Mouse (Mus musculus) gastrocnemius, postnatal 36 days (tissue): ENCODE data around the gene Zfp941. TPM values are rescaled to one million over a fixed set of nuclear protein-coding genes. Genes with fewer than 3 reads are reported as not detected.
"Not testable (repeated sequence)": the region's sequence is repeated elsewhere in the genome, so short reads cannot be mapped to it uniquely, and the experiment has no call there.

Experiments used
- DNase-seq, 2 experiments: peaks; one replicate each; pipeline ENCODE4 v3.0.0; 2022
- intact Hi-C: fragments of 180-260 bp; cut with DNase I; formaldehyde crosslinking; loops from one replicate; pipeline ENCODE4 v1.15.1; 2025
- total RNA-seq, 2 experiments: library from RNA; stranded (reverse); gene quantifications; 2 replicates each; pipeline ENCODE4 v1.2.3; 2021

The Zfp941 gene
- total RNA-seq, 2 experiments from 2014 or later, result 0.07 TPM; not detected in 1

DNA sequence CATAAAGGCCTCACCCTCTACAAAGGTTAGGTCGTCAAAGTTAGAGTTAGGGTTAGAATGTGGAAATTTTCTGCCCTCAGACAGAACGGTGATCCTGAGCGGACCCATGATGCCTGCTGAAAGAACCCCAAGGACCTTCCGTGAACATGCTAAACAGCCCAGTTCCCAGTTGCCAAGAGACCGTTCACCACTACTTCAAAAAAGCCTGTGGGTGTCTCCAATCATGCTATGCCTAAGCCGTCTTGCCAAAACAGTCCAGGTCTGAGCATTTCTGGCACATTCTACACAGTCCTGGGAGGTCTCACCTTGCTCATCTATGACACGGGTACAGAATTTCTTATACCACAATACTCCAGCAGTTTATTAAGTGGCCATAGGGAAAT is 33.9 kb downstream of the Zfp941 start:
- DNase-seq, result no peak
- intact Hi-C loops, result no loop called here

DNA sequence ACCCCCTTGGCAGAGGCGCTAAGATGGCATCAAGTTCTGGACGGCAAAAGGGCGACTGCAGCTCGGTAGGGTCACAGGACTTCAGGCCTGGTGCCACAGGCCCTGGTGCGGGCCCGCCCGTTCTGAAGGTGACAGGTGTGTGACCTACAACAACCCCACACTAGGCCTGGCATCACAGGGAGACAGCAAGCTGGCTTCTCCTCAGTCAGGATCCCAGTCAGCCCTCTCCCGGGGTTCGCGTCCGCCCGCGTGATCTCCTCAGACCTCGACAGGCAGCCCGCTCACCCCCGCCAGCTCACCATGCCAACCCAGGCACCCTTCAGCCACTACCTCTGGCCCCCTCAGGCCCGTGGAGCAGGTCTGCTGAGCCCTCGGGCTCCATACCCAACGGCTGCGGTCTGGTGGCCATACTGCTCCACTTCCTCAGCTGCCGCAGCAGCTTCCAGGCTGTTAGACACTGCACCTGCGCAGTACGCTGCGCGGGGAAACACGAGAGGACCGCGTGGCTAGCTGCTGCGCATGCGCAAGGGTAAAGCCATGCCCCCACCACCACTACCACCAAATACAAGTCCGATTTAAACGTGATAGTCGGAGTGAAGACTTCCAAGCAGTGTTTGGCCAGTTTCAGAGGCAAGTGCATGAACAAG is 34.4 kb downstream of the Zfp941 start, which contains the start of gene Syce1:
Gene Syce1 (minus strand): TSS at position 447 of the 647 bp plus-strand sequence.
- no peak for DNase-seq
- intact Hi-C loops, result no loop called here

DNA sequence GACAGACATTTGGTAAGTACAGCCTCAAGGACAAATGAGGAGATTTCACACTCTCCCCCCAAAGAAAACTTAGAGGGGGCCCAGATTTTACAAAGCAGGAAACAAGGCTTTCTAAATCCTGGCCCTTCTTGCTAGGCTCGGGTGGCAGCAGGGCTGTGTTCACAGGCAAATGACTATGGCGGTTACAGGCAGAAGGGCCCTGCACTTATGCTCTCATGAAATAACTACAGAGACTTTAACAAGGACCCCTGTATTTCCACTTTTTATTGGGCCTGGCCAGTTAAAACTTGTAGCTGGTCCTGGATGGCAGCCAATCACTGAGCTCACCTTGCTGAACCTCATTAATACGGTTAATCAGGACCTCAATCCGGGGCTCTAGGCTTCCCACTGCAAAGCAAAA is 41.4 kb downstream of the Zfp941 start:
- intact Hi-C loops, result no loop called here

DNA sequence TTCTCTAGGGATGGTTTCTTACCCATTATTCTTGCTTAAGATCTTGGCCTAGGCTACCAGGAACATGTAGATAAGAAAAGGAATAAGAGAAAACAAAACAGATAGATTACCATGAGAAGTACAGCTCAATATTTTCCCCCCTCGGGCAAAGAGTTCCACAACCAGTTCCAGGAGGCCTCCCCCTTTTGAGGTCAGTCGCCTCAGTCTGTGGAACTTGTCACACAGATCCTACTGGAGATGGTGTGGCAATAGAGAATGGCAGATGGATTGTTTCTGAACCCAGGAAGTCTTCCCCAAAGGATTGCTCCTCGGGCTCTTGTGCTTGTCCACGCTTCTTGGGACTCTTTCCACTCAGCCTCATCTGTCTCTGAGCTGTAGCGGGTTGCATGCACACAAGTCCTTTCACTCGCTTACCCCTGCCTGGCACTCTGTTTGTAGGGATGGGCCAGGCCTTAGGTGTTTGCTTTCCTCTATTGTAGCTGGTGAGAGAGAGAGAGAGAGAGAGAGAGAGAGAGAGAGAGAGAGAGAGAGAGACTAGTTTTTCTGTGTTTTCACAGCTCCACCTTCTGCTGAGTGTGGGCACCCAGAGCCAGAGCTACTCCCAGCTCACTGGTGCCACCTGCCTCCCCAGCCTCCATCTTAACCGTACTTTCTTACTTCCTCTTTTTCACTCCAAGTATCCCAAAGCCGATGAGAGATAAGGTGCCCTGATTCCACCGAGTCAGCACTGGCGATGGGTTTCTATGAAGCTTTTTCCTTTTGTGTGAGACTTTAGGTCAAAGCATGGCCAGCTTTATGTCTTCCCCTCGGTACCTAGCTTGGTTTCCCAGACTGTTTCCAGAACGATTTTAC is 55.9 kb downstream of the Zfp941 start:
- intact Hi-C loops, result no loop called here

More for the DNA sequence above, 41.4 kb downstream of the Zfp941 start:
- DNase-seq, result no peak

DNA sequence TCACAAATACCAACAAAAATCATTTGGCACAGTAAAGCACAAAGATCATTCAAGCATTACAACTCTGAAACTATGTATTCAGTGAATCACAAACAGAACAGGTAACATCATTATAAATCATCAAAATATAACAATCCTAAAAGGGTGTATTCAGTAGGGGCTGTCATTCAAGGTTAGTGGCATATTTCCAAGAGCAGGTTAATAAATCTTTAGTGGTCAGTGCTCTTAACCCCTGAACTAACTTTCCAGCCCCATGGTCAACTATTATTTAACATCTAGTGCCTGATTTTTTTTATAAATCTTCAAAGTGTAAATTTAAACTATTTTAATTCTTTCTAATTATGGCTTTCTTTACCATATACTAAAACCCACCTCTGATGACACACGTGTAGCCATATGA is 56.6 kb downstream of the Zfp941 start:
- intact Hi-C loops, DNase-seq: not testable (repeated sequence)

More for the DNA sequence above, 55.9 kb downstream of the Zfp941 start:
- DNase-seq, result no peak

DNA sequence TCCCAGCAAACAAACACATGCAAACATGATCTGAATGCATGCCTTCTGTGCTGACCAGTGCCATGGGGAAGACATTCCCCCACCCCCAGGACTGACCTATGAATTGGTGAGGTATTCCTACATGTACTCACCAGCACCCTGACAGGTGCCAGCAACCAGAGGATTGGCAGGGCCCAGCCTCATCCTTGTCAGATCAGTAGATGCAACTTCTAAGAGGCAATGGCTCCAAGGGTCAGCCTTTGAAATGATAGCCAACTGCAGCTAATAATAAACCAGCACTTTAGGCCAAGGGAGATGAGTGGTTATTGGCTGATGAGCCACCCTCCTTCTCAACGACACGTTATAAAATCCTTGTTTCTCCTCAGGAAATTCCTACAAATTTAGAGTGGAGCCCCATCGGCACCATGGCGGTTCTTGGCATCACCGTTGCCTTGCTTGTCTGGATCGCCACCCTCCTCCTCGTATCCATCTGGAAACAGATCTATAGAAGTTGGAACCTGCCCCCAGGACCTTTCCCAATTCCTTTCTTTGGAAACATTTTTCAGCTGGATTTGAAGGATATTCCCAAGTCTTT is 58.4 kb downstream of the Zfp941 start, which contains the start of gene Cyp2e1:
Gene Cyp2e1 (plus strand): TSS at position 293 of the 574 bp plus-strand sequence.
- intact Hi-C loops, result no loop called here
- no peak for DNase-seq

DNA sequence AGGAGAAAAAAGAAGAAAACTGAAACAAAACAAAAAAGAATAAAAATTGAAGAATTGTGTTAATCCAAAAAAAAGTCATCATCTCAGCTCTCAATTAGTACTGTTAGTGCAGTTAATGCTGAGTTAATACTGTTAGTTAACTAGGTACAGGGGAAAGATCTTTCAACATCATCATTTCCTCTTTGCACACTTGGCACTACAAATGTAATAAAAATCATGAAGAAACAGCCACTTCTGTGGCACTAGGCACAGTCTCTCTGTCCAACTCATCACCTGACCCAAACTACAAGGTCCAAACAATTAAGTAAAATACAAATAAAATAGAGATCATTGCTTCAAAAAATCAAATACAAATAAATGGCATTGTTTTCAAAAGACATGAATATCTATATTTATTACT is 61.3 kb downstream of the Zfp941 start:
- intact Hi-C loops, result no loop called here
- no peak for DNase-seq

Other genes starting within 250 kb of the Zfp941 start
- gene Olfr46, start 220.9 kb downstream of the Zfp941 start, total RNA-seq, result not detected
- not detected for gene Olfr61, start 193.2 kb downstream of the Zfp941 start, total RNA-seq
- gene Olfr53, start 175.7 kb downstream of the Zfp941 start, total RNA-seq, result not detected
- gene Olfr539, start 162.2 kb downstream of the Zfp941 start, total RNA-seq, result not detected
- gene Olfr45, start 140.2 kb downstream of the Zfp941 start, total RNA-seq, result not detected
- not detected for gene Olfr541, start 124.9 kb downstream of the Zfp941 start, total RNA-seq
- gene Cyp2e1, start 58.4 kb downstream of the Zfp941 start, total RNA-seq, result 10 to 100 TPM; 10.2 to 16.8 TPM
- not detected for gene Syce1, start 34.3 kb downstream of the Zfp941 start, total RNA-seq
- not detected for gene Urah, start 12.8 kb upstream of the Zfp941 start, total RNA-seq
- gene Scgb1c1, start 23.4 kb upstream of the Zfp941 start, total RNA-seq, result not detected
- gene Odf3, start 25.6 kb upstream of the Zfp941 start, total RNA-seq, result not detected
- gene Gm45785, start 34.2 kb upstream of the Zfp941 start, total RNA-seq, result not detected
- gene Ric8a, start 34.8 kb upstream of the Zfp941 start, total RNA-seq, result 10 to 100 TPM; 12.6 to 14.9 TPM
- gene Bet1l, start 35.4 kb upstream of the Zfp941 start, total RNA-seq, result 1 to 10 TPM; 5.2 to 7.9 TPM
- gene Psmd13, start 59.8 kb upstream of the Zfp941 start, total RNA-seq, result 10 to 100 TPM; 78.3 to 78.9 TPM
- gene Sirt3, start 60.1 kb upstream of the Zfp941 start, total RNA-seq, result 10 to 100 TPM; 26.0 to 26.3 TPM
- gene Cox8b, start 78.3 kb upstream of the Zfp941 start, total RNA-seq, result 1,000 to 10,000 TPM; 1,837 to 1,924 TPM
- gene Nlrp6, start 98.7 kb upstream of the Zfp941 start, total RNA-seq, result not detected
- gene Pgghg, start 119.2 kb upstream of the Zfp941 start, total RNA-seq, result 1 to 10 TPM; 3.6 to 4.6 TPM
- under 1 TPM in 1 of 2 experiments, not detected in 1; 0.35 TPM for gene Ifitm5, start 128.1 kb upstream of the Zfp941 start, total RNA-seq
- not detected for gene Gm45717, start 133.8 kb upstream of the Zfp941 start, total RNA-seq
- gene Ifitm2, start 133.8 kb upstream of the Zfp941 start, total RNA-seq, result 10 to 100 TPM; 50.9 to 51.8 TPM
- gene Ifitm1, start 145.0 kb upstream of the Zfp941 start, total RNA-seq, result under 1 TPM in 1 of 2 experiments, not detected in 1; 0.77 TPM
- 10 to 100 TPM; 30.2 to 45.6 TPM for gene Ifitm3, start 188.6 kb upstream of the Zfp941 start, total RNA-seq
- gene Ifitm6, start 195.7 kb upstream of the Zfp941 start, total RNA-seq, result not detected
- not detected for gene Gm17387, start 207.0 kb upstream of the Zfp941 start, total RNA-seq
- gene B4galnt4, start 238.9 kb upstream of the Zfp941 start, total RNA-seq, result under 1 TPM; 0.20 to 0.22 TPM